Mouse (Mus musculus) liver, embryonic 14.5 days (tissue): Measurements from ENCODE around the gene Cxcl9.

ENCODE experiments used
- CTCF ChIP-seq: IDR thresholded peaks from 2 replicates; pipeline ENCODE4 v1.5.1; 2016; ENCODE audit warnings: antibody characterized with exemption, low read depth, control low read depth
- EP300 ChIP-seq: IDR thresholded peaks from 2 replicates; pipeline ENCODE4 v1.6.1; 2016; ENCODE audit warnings: antibody characterized with exemption, low read depth

- TF ChIP-seq CTCF (no peak), EP300 (no peak)
Measured at GRCm38 (mm10) chr5:92283107-92283506, 44.8 kb downstream of the Cxcl9 start.
